Mouse (Mus musculus): Measurements from ENCODE around the gene Gm10065.

The Gm10065 gene

GRCm38 (mm10) chr13:21435476-21435875, 43.8 kb downstream of the Gm10065 start:
- ATAC-seq (ENCODE audit: low TSS enrichment) = no peak
